Comparison of ENCODE assay signal across 16 mouse cellular contexts in genomic region chr9:110841438-110841837, GRCm38 (mm10). TPM values are rescaled to one million over a fixed set of nuclear protein-coding genes. Genes with fewer than 3 reads are reported as not detected.
DNase-seq lines count a peak whose midpoint lies in the region; ATAC-seq and TF ChIP-seq lines count a peak whose summit lies in the region.
"Had no signal": no experiment of that assay in that cellular context is flagged by ENCODE, and none has a peak within 500 bp of the region (broad histone marks: within the 10 kb centered on the region; RNA-seq: fewer than 3 reads in every experiment).

No protein-coding gene starts in this region.

- no peaks in the 10 kb centered on the region for H3K4me1 ChIP-seq in kidney, postnatal 0 days (replicated peaks; ENCODE audit: insufficient read depth, low read length)
- peaks cover 8% of the 10 kb centered on the region; the same call in 1 of the 2 replicates for H3K4me1 ChIP-seq in kidney, embryonic 15.5 days
- no peaks in the 10 kb centered on the region; the same call in 1 of the 2 replicates for H3K4me1 ChIP-seq in lung, adult 2 months (ENCODE audit: control insufficient read depth, insufficient read depth, low read length)
- H3K4me1 ChIP-seq in forebrain, embryonic 12.5 days: peaks cover 5% of the 10 kb centered on the region; the same call in 1 of the 2 replicates
- H3K4me1 ChIP-seq: heart, embryonic 12.5 days; hindbrain, embryonic 12.5 days; midbrain, embryonic 12.5 days had no signal

- DNase-seq in kidney, postnatal 0 days (ENCODE audit: low spot score): peak; percentile 25
- DNase-seq in lung, adult 2 months: peak; percentile 17
- DNase-seq in urinary bladder, adult 18-20 months (ENCODE audit: low spot score in 2 of 2): no peak
- DNase-seq: cerebellum, adult 9-10 months; gastrocnemius, adult 2 months had no signal

- H3K4me2 ChIP-seq in kidney, postnatal 0 days (ENCODE audit: low read length): no peak overlapping the region
- no peak overlapping the region for H3K4me2 ChIP-seq in kidney, embryonic 15.5 days
- no peak overlapping the region for H3K4me2 ChIP-seq in myocyte (ENCODE audit: low read depth)
- H3K4me2 ChIP-seq in forebrain, embryonic 12.5 days: no peak overlapping the region
- H3K4me2 ChIP-seq: heart, embryonic 12.5 days; hindbrain, embryonic 12.5 days; midbrain, embryonic 12.5 days had no signal

- no peak overlapping the region for H3ac ChIP-seq in myocyte (ENCODE audit: control insufficient read depth, insufficient read length)

- H3K36me3 ChIP-seq in kidney, postnatal 0 days (ENCODE audit: insufficient read depth, low read length): no peaks in the 10 kb centered on the region
- no peaks in the 10 kb centered on the region for H3K36me3 ChIP-seq in kidney, embryonic 15.5 days
- no peaks in the 10 kb centered on the region for H3K36me3 ChIP-seq in myocyte (ENCODE audit: control insufficient read depth, insufficient read depth)
- no peaks in the 10 kb centered on the region for H3K36me3 ChIP-seq in forebrain, embryonic 12.5 days (replicated peaks)
- H3K36me3 ChIP-seq: heart, embryonic 12.5 days; hindbrain, embryonic 12.5 days; midbrain, embryonic 12.5 days had no signal

- no peak overlapping the region for H3K9ac ChIP-seq in kidney, postnatal 0 days (ENCODE audit: low read depth, low read length)
- H3K9ac ChIP-seq in kidney, embryonic 15.5 days: no peak overlapping the region
- H3K9ac ChIP-seq in forebrain, embryonic 12.5 days: no peak overlapping the region
- H3K9ac ChIP-seq: heart, embryonic 12.5 days; hindbrain, embryonic 12.5 days; liver, embryonic 14.5 days; midbrain, embryonic 12.5 days had no signal

- 36% methylated on average over 2 of the region's 2 CpGs for WGBS in kidney, postnatal 0 days
- 40% methylated on average over 2 of the region's 2 CpGs for WGBS in kidney, embryonic 15.5 days
- WGBS in lung, adult 2 months: 20% methylated on average over 2 of the region's 2 CpGs
- WGBS in forebrain, embryonic 12.5 days: 86% methylated on average over 2 of the region's 2 CpGs

- H3K79me2 ChIP-seq in myocyte (ENCODE audit: control insufficient read depth, insufficient read depth): no peaks in the 10 kb centered on the region

- no peak for ATAC-seq in kidney, postnatal 0 days (replicated peaks; ENCODE audit: low FRiP score, low read depth)
- no peak for ATAC-seq in kidney, embryonic 15.5 days (replicated peaks; ENCODE audit: low FRiP score)
- peak; percentile 74 for ATAC-seq in common myeloid progenitor, adult 5-6 weeks (replicated peaks; ENCODE audit: low read depth, poor library complexity, severe bottlenecking)
- ATAC-seq in forebrain, embryonic 12.5 days (ENCODE audit: low FRiP score): no peak
- ATAC-seq: intestine, embryonic 16.5 days had no signal

- no peaks in the 10 kb centered on the region for H3K27me3 ChIP-seq in kidney, postnatal 0 days (ENCODE audit: insufficient read depth, low read length)
- no peaks in the 10 kb centered on the region for H3K27me3 ChIP-seq in kidney, embryonic 15.5 days
- H3K27me3 ChIP-seq in myocyte (ENCODE audit: control insufficient read depth, insufficient read depth, insufficient read length): no peaks in the 10 kb centered on the region
- H3K27me3 ChIP-seq in forebrain, embryonic 12.5 days: no peaks in the 10 kb centered on the region
- H3K27me3 ChIP-seq: heart, embryonic 12.5 days; hindbrain, embryonic 12.5 days; midbrain, embryonic 12.5 days had no signal

- no peak overlapping the region for H3K27ac ChIP-seq in kidney, postnatal 0 days
- H3K27ac ChIP-seq in kidney, embryonic 15.5 days: no peak overlapping the region
- H3K27ac ChIP-seq in forebrain, embryonic 12.5 days: no peak overlapping the region
- H3K27ac ChIP-seq: gastrocnemius, adult 2 months; hindbrain, embryonic 12.5 days; liver, embryonic 14.5 days; midbrain, embryonic 12.5 days had no signal

- no peak for TF ChIP-seq POLR2A in lung, adult 2 months (IDR thresholded peaks at IDR 0.05; ENCODE audit: borderline replicate concordance, extremely low read depth, low read depth, low read length)
- TF ChIP-seq POLR2A in myocyte (IDR thresholded peaks at IDR 0.05; ENCODE audit: insufficient read length, low read depth): no peak

- no peak overlapping the region for H3K4me3 ChIP-seq in kidney, postnatal 0 days (replicated peaks; ENCODE audit: low read depth, low read length)
- H3K4me3 ChIP-seq in kidney, embryonic 15.5 days (replicated peaks): no peak overlapping the region
- H3K4me3 ChIP-seq in lung, adult 2 months (replicated peaks; ENCODE audit: extremely low read depth, low read depth, low read length): no peak overlapping the region
- no peak overlapping the region for H3K4me3 ChIP-seq in myocyte
- no peak overlapping the region for H3K4me3 ChIP-seq in forebrain, embryonic 12.5 days (replicated peaks)
- H3K4me3 ChIP-seq: erythroblast, embryonic 14.5 days; gastrocnemius, adult 2 months; heart, embryonic 12.5 days; hindbrain, embryonic 12.5 days; midbrain, embryonic 12.5 days had no signal

- TF ChIP-seq CTCF in kidney, postnatal 0 days (IDR thresholded peaks at IDR 0.05; ENCODE audit: low read depth): no peak
- no peak for TF ChIP-seq CTCF in lung, adult 2 months (IDR thresholded peaks at IDR 0.05; ENCODE audit: insufficient read depth, low read length)

- no peaks in the 10 kb centered on the region for H3K9me3 ChIP-seq in kidney, postnatal 0 days (replicated peaks; ENCODE audit: low read length)
- H3K9me3 ChIP-seq in kidney, embryonic 15.5 days (replicated peaks): no peaks in the 10 kb centered on the region
- H3K9me3 ChIP-seq in forebrain, embryonic 12.5 days: no peaks in the 10 kb centered on the region
- H3K9me3 ChIP-seq: heart, embryonic 12.5 days; hindbrain, embryonic 12.5 days; midbrain, embryonic 12.5 days had no signal

TF ChIP-seq in myocyte, 11 proteins besides CTCF, POLR2A, EP300 and RAD21:
- TF ChIP-seq MYOD1 (IDR thresholded peaks at IDR 0.05; ENCODE audit: control insufficient read depth in 1 of 3, insufficient read length in 2 of 3, low read depth in 2 of 3) (no peak), CEBPB (IDR thresholded peaks at IDR 0.05; ENCODE audit: insufficient read depth, poor library complexity, severe bottlenecking) (peak; percentile 36; the same call in 1 of the 2 replicates)

RNA-seq across cellular contexts. Expression of gene Prss46, which starts 2.9 kb away (rescaled TPM):
- not detected in 2 replicates for polyA plus RNA-seq in kidney, postnatal 0 days (2015; fragmentation: Nextera tagmentation; extraction: Ambion mirVana)
- polyA plus RNA-seq in kidney, embryonic 15.5 days (2015; fragmentation: Nextera tagmentation; extraction: Ambion mirVana): 0.13 TPM in 1 of 2 replicates, not detected in the other
- total RNA-seq in common myeloid progenitor, adult 5-6 weeks (2017): not detected in 2 replicates
- not detected in 2 replicates for polyA plus RNA-seq in lung, adult 2 months (2012; rRNA removed)
- polyA plus RNA-seq in myocyte (2012; fragmentation: generic; extraction: Trizol): 0.11 TPM
- not detected in 2 replicates for polyA plus RNA-seq in forebrain, embryonic 12.5 days (2016; fragmentation: Nextera tagmentation; extraction: Ambion mirVana)
- total RNA-seq: gastrocnemius, adult 2 months; left cerebral cortex, postnatal 25 days had no signal
- polyA plus RNA-seq: erythroblast, embryonic 14.5 days; heart, embryonic 12.5 days; hindbrain, embryonic 12.5 days; intestine, embryonic 16.5 days; liver, embryonic 14.5 days; midbrain, embryonic 12.5 days had no signal

RNA-seq across cellular contexts. Expression of gene Prss45, which starts 7.0 kb away (rescaled TPM):
- polyA plus RNA-seq in kidney, postnatal 0 days (2015; fragmentation: Nextera tagmentation; extraction: Ambion mirVana): not detected in 2 replicates
- not detected in 2 replicates for polyA plus RNA-seq in kidney, embryonic 15.5 days (2015; fragmentation: Nextera tagmentation; extraction: Ambion mirVana)
- total RNA-seq in common myeloid progenitor, adult 5-6 weeks (2017): not detected in 2 replicates
- not detected in 2 replicates for polyA plus RNA-seq in lung, adult 2 months (2012; rRNA removed)
- polyA plus RNA-seq in myocyte (2012; fragmentation: generic; extraction: Trizol): not detected
- not detected in 2 replicates for polyA plus RNA-seq in forebrain, embryonic 12.5 days (2016; fragmentation: Nextera tagmentation; extraction: Ambion mirVana)
- total RNA-seq: gastrocnemius, adult 2 months had no signal
- polyA plus RNA-seq: erythroblast, embryonic 14.5 days; heart, embryonic 12.5 days; hindbrain, embryonic 12.5 days; intestine, embryonic 16.5 days; liver, embryonic 14.5 days; midbrain, embryonic 12.5 days had no signal

RNA-seq across cellular contexts. Expression of gene Prss43, which starts 14.9 kb away (rescaled TPM):
- not detected in 2 replicates for polyA plus RNA-seq in kidney, postnatal 0 days (2015; fragmentation: Nextera tagmentation; extraction: Ambion mirVana)
- polyA plus RNA-seq in kidney, embryonic 15.5 days (2015; fragmentation: Nextera tagmentation; extraction: Ambion mirVana): not detected in 2 replicates
- total RNA-seq in common myeloid progenitor, adult 5-6 weeks (2017): not detected in 2 replicates
- not detected in 2 replicates for polyA plus RNA-seq in lung, adult 2 months (2012; rRNA removed)
- not detected for polyA plus RNA-seq in myocyte (2012; fragmentation: generic; extraction: Trizol)
- polyA plus RNA-seq in forebrain, embryonic 12.5 days (2016; fragmentation: Nextera tagmentation; extraction: Ambion mirVana): not detected in 2 replicates
- total RNA-seq: gastrocnemius, adult 2 months had no signal
- polyA plus RNA-seq: erythroblast, embryonic 14.5 days; heart, embryonic 12.5 days; hindbrain, embryonic 12.5 days; intestine, embryonic 16.5 days; liver, embryonic 14.5 days; midbrain, embryonic 12.5 days had no signal

RNA-seq across cellular contexts. Expression of gene Prss50, which starts 16.3 kb away (rescaled TPM):
- polyA plus RNA-seq in kidney, postnatal 0 days (2015; fragmentation: Nextera tagmentation; extraction: Ambion mirVana): 0.27 and 0.33 TPM in 2 replicates
- polyA plus RNA-seq in kidney, embryonic 15.5 days (2015; fragmentation: Nextera tagmentation; extraction: Ambion mirVana): 0.40 and 0.90 TPM in 2 replicates
- 8.7 and 10.2 TPM in 2 replicates for total RNA-seq in common myeloid progenitor, adult 5-6 weeks (2017)
- polyA plus RNA-seq in lung, adult 2 months (2012; rRNA removed): 0.10 TPM in 1 of 2 replicates, not detected in the other
- 0.02 TPM for polyA plus RNA-seq in myocyte (2012; fragmentation: generic; extraction: Trizol)
- polyA plus RNA-seq in forebrain, embryonic 12.5 days (2016; fragmentation: Nextera tagmentation; extraction: Ambion mirVana): 0.17 TPM in 1 of 2 replicates, not detected in the other
- total RNA-seq: gastrocnemius, adult 2 months had no signal
- polyA plus RNA-seq: hindbrain, embryonic 12.5 days; midbrain, embryonic 12.5 days had no signal

RNA-seq across cellular contexts. Expression of gene Prss44, which starts 27.6 kb away (rescaled TPM):
- polyA plus RNA-seq in kidney, postnatal 0 days (2015; fragmentation: Nextera tagmentation; extraction: Ambion mirVana): not detected in 2 replicates
- polyA plus RNA-seq in kidney, embryonic 15.5 days (2015; fragmentation: Nextera tagmentation; extraction: Ambion mirVana): not detected in 2 replicates
- not detected in 2 replicates for total RNA-seq in common myeloid progenitor, adult 5-6 weeks (2017)
- polyA plus RNA-seq in lung, adult 2 months (2012; rRNA removed): not detected in 2 replicates
- polyA plus RNA-seq in myocyte (2012; fragmentation: generic; extraction: Trizol): not detected
- polyA plus RNA-seq in forebrain, embryonic 12.5 days (2016; fragmentation: Nextera tagmentation; extraction: Ambion mirVana): not detected in 2 replicates
- total RNA-seq: gastrocnemius, adult 2 months; left cerebral cortex, postnatal 25 days had no signal
- polyA plus RNA-seq: heart, embryonic 12.5 days; hindbrain, embryonic 12.5 days; intestine, embryonic 16.5 days; liver, embryonic 14.5 days; midbrain, embryonic 12.5 days had no signal

Comparison
In these comparisons a context has a peak if more than half of its experiments do, and no peak if none do; other contexts are left out.
1. DNase-seq: peak in kidney, postnatal 0 days (single experiment) and lung, adult 2 months (single experiment); none in urinary bladder, adult 18-20 months (0 of 2).